Mouse (Mus musculus) c-Kit-positive CD71-positive TER-119-positive erythroid progenitor cells, embryonic 14.5 days (primary cell): ENCODE data around the gene Trhr2.

Source experiments
- DNase-seq: peaks from one replicate; pipeline ENCODE4 v3.0.0-alpha.2; 2013; ENCODE audit warnings: low spot score

Gene Trhr2

DNA sequence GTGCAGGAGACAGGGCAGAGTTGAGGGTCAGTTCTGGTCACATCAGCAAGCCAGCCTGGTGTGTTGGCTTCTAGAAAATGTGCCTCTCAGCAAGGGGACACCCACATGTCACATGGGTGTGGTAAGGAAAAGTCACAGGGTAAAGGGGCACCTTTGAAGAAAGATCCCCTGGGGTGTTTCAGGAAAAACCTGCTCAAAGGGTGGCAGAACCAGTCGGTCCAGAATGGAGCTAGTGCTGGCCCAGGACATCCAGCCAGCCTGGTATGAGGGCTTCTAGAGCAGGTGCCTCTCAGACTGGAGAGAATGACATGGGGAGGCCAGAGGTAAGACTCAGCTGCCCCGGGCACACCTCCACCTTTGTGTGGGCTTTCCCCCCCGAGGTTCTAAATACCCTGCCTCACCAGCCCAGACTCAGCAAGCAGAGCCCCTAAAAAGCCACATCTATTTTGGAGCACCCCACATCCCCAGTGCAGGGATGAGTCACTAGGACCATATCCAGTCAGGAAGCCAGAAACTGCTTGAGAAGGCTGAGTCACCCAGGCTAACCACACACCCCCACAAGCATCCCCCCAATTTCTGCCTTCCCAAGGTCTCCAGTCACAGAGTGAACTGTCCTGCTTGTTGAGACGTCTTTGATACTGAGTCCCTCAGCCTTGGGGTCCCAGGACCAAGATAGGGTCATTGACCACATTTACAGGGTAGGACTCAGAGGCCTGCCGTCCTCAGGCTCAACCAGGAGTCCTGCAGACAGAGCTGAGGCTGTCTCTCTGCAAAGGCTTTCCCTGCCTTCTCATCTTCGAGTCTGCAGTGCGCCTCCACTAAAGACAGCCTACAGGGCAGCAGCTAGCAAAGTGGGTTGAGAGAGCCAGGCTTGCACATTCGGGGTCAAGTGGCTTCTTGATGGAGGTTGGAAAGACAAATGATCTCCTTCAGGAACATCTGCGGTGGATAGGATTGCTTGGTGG lies 4.6 kb downstream of the Trhr2 start:
- DNase-seq, result no peak

DNA sequence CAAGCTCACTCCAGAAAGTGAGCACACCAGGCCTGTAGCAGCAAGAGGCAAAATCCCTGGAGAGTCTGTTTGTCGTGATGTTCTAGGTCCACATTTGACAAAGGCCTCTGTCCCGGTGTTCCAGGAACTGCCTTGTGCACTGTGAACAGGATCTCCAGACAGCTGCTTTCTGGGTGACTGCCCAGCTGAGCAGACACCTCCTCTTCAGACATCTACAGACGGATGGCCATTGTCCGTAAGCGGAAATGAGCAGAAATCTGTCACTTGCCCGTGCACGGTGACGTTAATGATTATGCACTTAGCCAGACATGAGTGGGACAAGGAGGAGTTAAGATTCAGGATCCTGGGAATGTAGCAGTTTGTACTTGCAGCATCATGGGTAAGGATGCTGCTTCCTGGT lies 6.4 kb downstream of the Trhr2 start:
- DNase-seq, result no peak

DNA sequence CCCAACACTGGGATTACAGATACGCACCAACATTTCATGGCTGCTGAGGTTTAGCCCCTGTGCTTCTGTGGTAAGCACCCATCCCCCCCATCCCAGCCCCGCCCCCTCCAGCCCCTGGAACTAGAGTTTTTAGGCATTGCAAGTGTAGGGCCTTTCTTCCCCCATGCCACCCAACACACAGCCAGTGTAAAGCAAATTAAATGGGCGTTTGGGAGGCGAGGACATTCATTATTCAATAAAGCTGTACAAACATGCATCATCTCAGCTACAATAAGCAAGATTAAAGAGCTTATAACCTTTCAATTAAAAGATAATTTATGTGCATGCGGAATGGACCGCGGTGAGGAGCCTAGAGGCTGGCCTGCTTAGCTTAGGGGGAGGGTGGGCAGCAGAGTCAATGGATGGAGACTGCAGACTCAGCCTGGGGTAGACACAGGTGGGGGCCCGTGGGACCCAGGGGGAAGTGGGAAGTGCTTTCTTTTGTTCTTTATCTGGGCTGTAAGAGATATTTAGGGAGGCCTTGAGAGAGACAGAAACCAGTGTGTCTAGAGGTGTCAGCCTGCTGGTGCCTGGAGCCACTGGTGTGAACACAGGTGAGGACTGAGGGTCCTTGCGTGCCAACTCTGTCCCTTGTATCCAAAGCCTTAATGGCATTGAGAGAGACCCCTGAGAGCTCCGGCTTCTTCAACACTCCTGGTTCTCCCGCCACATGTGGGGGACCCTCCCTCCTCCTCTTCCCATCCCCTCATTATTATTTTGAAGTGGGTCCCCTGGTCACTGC lies 10.0 kb downstream of the Trhr2 start:
- no peak for DNase-seq

- no peak for DNase-seq
Observed at GRCm38 (mm10) chr8:122349357-122350297, 10.9 kb downstream of the Trhr2 start.

GRCm38 (mm10) chr8:122347811-122348552 lies 12.6 kb downstream of the Trhr2 start:
- DNase-seq, result no peak

GRCm38 (mm10) chr8:122345181-122346095 lies 15.1 kb downstream of the Trhr2 start:
- no peak for DNase-seq

DNA sequence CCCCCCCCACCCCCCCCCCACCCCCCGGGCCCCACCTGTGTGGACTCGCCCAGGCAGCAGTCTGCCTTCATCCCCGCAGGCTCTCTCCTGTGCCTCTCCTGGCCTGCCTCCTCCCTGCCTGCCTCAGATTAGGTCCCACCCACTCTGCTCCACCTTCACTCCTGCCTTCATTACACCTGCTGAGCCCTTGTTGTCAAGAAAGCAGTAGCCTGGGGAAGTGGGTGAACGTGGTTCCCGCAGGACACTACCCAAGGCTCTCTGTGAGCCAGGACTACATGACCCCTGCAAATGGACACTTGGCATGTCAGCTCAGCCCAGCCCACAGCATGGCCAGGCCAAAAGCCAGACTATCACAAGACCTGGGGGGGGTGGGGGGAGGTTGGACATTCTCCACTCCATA lies 16.3 kb downstream of the Trhr2 start:
- no peak for DNase-seq

- DNase-seq, result no peak
Observed at GRCm38 (mm10) chr8:122343758-122344157, 16.8 kb downstream of the Trhr2 start.

DNA sequence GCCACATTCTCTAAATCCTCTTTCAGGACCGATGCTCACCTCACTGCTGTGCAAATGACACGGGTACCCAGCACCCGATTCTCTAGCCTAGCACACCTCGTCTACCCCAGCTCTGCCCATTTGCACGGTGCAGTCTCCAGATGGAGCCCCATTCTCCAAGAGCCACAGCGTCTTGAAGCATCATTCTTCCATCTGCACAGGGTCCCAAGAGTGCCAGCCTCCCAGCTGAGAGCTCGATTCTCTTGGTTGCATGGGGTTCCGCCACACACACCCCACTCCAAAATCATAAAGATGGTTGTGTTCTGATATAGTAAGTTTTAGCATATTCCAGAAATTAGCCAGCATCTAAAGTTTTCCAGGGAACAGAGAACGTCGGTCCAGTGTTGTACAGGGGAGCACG lies 17.2 kb downstream of the Trhr2 start:
- no peak for DNase-seq

DNA sequence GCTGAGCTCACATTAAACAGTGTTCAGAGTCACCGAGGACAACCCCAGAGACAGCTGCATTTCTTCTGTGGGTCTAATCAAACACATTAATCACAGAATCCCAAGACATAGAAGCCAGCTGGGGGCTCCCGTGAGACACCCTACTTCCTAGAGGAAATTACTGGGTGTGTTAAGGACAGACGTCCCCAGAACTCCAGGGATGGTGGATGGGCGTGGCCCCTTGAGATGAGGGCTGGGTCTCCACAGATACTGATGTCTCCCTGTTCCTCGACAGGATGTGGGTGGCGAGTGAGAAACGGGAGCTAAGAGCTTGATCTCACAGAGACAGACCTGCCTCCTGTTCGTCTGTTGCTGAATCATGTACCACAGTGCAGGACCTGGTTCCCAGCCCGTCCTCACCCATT lies 17.7 kb downstream of the Trhr2 start:
- DNase-seq, result no peak

DNA sequence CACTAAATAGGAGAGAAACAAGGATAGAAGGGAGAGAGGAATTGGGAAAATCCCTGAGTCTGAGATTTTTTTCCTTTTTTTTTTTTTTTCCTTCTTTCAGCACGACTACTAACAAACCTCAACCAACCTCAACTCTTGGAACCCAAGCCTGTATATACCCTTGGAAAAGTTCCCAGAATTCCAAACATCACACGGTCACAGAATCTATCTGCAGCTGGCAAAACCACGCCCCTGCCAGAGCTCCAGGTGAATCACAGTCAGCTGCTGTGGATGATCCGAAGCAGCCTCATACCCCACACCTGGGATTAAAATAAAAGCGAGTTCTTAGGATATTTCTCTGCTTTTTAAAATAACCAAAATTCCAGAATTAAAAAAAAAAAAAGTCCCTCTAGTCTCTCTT lies 18.2 kb downstream of the Trhr2 start:
- no peak for DNase-seq

DNA sequence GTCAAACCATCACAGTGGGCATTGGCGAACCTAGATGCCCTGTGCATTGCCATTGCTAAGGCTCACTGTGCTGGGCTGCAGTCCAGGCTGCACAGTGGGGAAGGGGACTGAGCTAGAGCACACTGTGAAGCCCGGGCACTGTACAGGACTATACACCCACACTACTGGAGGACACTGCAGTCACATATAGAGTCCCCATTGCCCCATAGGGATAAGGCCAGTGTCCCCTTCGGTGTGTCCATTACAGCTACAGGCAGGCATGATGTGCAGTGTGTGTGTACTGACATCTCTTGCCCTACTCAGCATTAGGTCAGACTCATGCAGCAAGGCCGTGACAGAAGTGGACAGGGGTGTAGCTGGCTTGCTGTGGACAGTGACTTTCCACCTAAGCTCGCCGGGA lies 18.8 kb downstream of the Trhr2 start:
- DNase-seq, result no peak

- DNase-seq, result no peak
Observed at GRCm38 (mm10) chr8:122340761-122341160, 19.8 kb downstream of the Trhr2 start.

GRCm38 (mm10) chr8:122338852-122339251 lies 21.7 kb downstream of the Trhr2 start:
- no peak for DNase-seq

DNA sequence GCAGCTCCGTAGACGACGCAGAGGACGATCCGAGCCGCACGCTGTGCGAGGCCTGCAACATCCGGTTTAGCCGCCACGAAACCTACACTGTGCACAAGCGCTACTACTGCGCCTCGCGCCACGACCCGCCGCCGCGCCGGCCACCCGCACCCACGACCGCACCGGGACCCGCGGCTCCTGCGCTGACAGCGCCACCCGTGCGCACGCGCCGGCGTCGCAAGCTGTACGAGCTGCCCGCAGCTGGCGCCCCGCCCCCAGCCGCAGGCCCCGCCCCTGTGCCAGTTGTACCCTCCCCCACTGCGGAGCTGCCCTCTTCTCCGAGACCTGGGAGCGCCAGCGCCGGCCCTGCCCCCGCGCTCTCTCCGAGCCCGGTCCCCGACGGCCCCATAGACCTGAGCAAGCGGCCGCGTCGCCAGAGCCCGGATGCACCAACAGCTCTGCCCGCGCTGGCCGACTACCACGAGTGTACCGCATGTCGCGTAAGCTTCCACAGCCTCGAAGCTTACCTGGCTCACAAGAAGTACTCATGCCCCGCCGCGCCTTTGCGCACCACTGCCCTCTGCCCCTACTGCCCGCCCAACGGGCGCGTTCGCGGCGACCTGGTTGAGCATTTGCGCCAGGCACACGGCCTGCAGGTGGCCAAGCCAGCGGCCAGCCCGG lies 24.2 kb downstream of the Trhr2 start:
- no peak for DNase-seq

- no peak for DNase-seq
Observed at GRCm38 (mm10) chr8:122335638-122336250, 24.8 kb downstream of the Trhr2 start.

GRCm38 (mm10) chr8:122334791-122335490 lies 25.6 kb downstream of the Trhr2 start:
- no peak for DNase-seq

GRCm38 (mm10) chr8:122333531-122333930 lies 27.0 kb downstream of the Trhr2 start:
- no peak for DNase-seq
